Mouse (Mus musculus) right cerebral cortex, adult 18-20 months (tissue): ENCODE measurements around the gene Rai1.

Experiments used
- DNase-seq: peaks from one replicate; pipeline ENCODE4 v3.0.0; 2022; ENCODE audit warnings: mixed read lengths

The Rai1 gene

DNA sequence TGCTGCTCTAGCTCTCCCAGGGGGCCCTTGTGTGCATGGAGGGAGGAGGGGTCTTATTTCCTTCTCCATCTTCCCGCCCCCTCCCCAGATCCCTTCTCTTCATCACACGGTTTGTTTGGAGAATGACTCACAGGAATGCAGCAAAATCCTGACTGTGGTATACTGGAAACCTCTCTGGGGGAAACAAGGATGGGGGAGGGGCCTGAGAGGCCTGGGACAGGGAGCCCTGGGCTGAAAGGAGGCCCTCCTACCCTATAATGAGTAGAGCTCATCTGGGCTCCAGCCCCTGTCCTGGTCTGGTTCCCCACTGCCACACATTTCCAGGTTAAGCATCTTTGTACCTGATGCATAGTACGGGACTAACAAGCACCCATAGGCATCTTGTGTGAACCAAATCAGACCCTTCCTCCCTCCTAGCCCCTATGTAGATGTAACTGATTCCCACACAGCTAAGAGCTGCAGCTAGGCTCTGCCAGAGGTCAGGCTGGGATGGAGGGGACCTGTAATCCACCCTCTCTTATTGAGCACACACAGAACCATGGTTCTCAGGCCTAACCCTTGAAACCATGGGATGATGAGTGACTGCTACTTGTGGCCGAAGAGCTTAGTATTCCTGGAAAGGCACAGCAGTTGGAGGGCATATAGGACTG, 23.2 kb downstream of the Rai1 start:
- DNase-seq: no peak

DNA sequence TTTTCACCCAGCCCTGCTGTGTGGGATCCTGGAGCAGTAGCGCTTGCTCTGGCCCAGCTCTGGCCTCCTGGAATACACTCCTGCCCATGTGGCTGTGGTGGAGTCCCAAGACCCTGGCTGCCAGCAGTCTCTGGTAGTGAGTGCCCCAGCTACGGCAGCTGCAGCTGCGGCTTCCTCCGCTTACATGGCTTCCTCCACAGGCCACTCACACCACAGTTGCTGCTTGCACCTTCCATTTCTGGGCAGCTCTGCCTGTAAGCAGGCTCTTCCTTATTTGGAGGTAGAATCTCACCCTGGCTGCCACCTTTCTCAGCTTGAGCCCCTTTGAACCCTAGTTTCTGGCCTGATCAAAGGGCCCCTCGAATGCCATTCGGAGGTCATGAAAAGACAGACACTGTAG, 25.7 kb downstream of the Rai1 start:
- DNase-seq: no peak

DNA sequence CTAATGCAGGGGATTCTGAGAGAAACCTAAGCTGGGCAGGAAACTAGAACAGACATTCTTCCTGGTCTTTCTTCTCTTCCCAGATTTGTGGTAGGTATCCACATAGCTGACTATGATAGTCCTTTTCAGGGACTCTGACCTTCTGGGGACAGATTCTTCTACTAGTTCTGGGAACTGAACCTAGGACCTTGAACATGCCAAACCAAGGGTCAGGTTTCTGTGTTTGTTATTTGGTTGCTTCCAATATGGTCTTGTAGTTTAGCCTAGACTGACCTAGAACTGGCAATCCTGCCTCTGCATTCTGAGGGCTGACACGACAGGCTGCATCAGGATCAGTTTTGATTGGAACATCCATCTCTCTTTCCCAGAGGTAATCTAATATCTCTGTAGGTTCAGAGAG, 27.2 kb downstream of the Rai1 start:
- no peak for DNase-seq

DNA sequence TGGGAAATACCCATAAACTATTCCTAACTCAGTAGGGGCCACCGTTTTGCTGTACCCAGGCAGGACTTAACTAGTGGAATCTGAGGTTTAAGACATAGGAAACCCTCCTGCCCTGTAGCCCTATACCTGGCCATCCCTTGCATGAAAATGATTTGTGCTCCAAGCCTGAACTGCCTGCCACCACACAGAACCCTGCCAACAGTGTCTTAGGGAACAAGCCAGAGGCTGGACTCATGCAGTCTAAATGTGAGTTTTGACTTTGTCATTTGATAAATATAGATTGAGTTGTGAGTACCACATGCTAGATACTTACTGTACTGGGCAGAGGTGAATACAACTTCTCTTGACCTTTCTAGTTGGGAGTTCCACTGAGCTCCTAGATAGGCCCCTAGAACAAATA, 31.7 kb downstream of the Rai1 start:
- DNase-seq: no peak

DNA sequence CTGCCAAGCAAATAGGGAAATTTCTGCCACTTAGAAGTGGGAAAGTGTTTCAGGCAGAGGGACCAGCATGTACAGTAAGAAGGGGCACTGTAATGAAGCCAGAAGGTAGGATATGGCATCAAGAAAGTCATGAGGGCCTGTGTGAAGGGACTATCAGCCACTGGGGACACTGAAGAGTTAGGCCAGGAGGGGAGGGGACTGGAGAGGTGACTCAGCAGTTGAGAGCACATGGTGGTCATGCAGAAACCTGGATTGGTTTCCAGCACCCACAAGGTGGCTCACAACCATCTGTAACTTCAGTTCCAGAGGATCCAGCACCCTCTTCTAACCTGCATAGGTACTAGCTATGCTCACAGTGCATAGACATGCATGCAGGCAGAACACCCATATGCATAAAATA, 32.4 kb downstream of the Rai1 start:
- no peak for DNase-seq

DNA sequence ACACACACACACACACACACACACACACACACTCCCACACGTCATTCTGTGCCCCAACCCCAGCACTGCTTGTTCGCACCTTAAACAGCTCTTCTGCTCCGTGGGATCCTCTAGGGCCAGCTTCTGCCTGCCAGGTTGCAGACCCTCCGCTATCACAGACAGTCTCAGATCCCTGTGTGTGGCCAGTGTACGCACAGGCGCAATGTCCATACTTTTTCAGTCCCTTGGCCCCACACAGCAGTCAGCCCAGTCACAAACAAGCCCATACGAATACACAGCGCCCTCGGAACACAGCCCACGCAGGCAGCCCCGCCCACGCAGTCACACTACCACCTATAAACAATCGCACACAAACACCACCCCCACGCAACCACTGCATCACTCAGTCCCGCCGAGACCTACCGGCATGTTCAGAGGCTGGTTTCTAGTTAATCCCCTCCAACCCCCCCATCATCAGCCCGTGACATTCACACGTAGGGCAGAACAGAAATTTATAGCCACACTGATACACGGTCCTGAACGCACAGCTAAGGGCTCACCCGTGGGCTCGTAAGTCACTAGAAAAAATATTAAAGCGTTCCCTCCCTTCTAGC, 34.4 kb downstream of the Rai1 start:
- peak; percentile 66 for DNase-seq

DNA sequence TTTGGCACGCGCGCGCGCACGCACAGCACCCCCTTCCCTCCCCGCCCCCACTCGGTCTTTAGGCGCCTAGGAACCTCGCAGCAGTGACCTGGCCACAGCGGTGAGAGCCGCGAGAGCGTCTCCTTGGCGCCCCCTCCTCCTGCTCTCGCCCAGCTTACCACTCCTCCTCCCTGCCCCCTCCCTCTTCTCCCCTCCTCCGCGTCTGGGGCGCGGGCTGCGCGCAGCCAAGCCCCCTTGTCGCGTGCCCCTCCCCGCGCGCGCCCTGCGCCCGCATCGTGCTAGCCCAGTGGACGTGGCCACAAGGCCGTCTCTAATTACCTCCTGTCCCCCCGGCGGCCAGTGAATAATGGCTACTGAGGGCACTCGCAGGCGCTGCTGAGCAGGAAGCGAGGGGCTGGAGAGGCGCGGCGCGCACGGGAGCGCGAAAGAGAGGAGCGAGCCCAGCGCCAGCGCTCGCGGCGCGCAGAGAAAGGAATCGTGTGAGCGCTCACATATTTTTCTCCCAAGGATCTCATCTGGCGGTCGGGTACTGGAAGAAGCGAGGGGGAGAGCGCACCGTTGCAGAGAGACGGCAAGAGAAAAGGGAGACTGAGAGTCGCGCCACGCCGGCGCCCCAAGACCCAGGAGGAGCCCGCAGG, 35.0 kb downstream of the Rai1 start:
- peak; percentile 61 for DNase-seq

DNA sequence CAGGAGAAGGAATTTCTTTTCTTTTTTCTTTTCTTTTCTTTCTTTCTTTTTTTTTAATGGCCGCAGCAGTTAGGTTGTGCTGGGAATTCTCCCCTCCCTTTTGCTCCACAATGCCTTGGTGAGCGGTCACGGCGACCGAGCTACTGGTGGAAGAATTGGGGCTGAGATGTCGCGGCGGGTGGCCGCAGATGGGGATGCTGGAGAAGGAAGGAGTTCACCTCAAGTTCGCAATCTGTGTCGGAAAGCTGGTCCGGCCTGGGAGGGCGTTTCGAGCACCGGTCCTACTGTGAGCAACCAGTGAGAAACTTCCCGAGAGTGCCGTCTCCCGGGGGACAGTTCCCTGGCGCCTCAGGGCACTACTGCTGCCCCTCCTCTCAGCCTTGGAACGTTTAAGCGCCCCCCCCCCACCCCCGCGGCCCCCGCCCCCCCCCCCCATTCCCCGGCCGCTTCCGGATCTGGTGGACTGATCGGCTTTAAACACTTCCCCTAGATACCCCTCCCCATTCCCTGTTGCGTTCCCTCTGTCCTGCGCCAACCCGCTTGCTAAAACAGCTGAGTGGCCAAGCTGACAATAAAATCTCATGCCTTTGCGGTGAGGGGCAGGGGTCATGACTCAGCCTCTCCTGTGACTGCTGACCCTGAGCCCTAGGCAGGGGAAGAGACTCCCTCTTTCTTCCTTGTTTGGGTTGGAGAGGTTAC, 35.9 kb downstream of the Rai1 start:
- DNase-seq: no peak

DNA sequence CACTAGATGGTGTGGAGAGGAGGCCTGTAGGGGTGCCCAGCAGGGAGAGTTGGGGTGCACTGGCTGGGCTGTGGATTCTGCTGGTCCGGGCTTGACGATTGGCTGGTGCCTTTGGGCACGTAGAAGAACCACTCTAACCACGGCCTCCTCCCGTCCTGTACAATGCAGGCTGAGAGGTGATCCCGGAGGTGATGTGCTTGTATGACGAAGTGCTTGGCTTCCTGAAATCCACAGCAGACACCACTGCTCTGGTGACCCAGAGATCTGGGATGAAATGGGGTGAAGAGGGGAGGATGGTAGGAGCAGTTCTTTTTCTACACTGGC, 36.4 kb downstream of the Rai1 start:
- DNase-seq: no peak

DNA sequence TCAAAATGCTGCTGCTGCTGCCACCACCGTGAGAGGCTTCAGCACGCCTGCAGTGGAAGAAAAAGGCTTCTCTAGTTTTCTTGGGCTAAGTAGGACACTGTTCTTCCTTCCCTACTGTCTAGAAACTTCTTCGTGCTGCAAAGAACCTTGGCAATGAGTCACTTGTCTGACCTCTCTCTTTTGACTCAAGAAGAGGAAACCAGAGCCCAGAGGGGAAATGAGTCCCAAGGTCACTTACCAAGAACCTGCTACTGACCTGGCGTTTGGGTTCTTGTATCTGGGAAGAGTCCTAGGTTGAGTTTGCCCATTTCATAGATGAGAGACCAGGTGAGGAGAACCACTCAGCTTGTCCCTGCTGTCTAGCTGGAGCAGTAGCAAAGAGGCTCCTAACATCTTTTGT, 38.3 kb downstream of the Rai1 start:
- DNase-seq: no peak

DNA sequence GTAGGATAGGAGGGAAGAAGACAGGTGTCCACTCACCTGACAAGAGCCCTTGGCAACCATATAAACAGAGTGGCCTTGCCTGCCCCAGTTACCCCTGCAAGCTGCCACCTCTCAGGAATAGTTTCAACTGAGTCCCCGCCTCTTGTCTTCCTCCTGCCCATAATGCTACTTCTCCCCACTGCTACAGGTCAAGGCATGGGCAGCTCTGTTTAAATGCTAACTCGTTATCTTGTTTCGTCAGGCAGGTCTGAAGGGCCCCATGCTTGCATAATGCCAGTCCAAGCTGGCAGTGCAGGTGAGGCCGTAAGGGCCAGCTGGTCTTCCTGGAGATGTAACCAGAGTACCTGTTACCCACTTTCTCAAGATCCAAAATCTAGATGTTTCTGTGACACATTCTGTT, 41.4 kb downstream of the Rai1 start:
- no peak for DNase-seq

DNA sequence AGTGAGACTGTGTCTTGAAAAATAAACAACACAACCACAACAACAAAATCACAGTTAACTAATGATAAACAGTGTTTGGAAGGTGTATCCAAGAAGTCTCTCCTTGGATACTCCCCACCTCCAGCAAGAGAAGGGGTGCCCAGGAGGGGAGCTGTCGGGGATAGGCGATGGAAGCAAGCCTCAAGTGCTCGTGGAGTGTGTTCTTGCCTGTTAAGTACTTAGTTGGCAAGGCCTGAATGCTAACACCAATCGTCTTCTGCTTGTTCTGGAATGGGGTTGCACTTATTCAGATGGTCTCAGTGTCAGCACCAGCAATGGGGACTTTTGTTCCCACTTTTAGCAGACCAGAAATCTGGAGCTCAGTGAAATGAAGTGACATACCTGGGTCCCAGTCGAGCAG, 43.8 kb downstream of the Rai1 start:
- no peak for DNase-seq

DNA sequence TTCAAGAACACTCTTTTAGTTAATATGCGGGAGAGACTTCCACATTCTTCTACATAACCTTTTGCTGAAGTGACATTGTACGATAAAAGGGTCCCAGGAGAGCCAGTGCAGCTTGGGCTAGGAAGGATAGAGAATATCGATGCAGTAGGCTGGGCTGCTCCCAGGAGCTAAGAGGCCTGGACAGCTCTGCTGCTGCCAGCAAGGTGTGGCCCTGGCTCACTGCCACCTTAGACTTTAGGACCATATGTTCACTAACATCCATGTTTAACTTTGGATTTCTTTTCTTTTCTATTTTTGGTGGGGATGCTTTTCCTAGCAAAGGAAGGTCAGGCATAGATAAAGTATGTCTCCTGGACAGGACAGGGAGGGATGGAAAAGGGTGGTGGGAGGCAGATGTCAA, 44.3 kb downstream of the Rai1 start:
- DNase-seq: no peak

DNA sequence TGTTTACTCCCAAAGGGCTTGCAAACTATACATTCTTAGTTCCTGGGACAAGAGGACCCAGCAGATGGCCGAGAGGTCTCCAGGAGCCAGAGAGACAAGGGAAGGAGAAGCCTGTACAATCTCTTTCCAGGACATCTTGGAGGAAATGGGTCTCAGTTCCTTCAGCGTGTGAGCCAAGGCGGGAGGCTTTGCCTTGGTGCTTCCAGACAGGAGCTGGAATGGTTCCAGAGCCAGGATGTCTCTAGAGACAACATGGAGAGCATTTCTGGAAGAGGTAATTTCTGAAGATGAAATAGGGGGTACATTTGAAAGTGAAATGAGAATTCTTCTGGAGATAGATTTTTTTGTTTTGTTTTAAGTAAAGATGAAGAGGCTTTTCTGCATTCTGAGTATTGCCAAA, 45.9 kb downstream of the Rai1 start:
- DNase-seq: no peak

DNA sequence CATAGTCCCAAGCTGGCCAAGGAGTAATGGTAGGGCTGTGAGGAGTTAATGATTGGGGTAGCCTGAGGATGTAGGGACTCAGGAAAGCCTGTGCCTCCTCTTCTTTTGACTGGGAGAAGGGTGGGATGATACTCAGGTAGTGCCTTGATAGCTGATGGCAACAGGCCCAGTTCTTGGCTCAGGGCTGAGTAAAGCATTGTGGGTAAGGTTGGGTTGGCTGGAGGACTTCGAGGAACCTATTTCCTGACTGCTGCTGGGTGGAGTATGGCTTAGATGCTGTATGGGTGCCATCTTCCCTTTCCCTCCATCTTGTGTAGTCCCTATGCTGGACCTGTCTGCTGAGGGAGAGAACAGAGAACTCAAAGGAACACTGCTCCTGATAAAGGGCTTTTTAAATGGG, 47.5 kb downstream of the Rai1 start:
- no peak for DNase-seq

DNA sequence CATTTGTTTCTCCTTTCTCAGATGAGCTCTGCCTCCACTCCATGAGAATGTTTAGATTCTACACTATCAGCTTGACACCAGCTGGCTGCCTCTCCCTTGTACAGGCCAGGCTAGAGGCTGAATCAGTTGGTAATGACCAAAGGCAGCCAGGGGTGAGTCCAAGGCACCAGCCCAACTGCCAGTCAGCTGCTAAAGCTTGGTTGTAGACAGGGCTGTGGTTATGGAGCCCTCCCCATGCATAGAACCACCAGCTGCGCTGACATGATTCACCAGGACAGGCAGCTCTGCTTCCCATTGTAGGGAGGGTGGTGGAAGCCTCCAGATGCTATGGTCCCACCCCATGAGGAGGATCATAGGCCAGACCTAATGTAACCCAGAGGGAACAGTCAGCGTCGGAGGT, 49.1 kb downstream of the Rai1 start:
- no peak for DNase-seq

DNA sequence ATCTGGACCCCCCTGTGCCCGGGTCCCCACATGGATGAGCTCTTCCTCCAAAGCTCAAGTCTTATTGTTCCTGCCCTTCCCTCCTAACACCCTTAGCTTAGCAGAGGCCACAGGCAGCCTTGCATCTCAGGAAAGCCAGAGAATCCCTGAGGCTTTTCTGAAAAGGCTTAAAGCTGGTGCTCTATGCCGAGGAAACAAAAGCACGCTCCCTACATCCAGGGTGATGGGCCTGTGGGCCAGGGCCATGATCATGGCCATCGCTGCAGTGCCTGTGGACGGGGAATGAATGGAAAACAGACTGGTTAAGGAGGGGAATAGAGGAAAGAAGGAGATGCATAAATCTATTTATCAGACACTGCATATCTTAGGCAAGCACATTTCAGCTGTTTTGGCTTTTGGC, 50.9 kb downstream of the Rai1 start:
- DNase-seq: no peak

DNA sequence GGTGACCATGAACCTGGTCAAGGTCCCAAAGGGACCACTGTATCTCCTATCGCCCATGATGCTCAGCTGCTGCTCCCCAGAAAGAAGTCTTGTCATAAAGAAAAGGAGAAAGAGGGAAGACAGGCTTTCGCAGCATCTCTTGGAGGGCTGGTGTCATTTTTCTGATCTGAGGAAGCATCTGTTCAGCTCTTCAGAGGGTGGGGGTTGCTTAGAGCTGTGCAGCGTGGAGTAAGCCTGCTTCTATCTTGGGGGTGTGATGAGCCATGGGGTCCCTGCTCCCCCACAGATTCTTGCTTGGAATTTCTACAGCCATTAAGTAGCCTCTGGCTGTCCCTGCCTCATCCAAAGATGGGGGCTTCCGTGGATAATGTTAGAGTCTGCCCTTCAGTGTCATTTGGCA, 53.5 kb downstream of the Rai1 start:
- peak; percentile 40 for DNase-seq

DNA sequence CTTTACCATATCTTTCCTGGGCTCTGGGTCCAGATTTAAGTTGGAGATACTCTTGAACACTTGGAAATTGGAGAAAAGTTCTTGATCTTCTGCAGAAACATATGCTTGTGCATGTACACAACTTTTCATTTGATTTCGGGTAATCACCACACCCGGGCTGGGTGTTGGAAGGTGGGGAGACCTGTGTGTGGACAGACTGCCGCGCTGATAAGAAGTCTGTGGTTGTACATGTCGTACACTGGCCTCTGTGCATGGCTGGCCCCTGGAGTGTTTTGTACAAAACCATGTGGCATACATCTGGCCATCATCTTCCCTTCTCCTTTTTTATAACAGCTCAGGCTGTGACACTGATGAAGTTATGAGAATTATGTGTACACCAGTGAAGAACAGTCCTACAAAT, 55.1 kb downstream of the Rai1 start:
- no peak for DNase-seq

DNA sequence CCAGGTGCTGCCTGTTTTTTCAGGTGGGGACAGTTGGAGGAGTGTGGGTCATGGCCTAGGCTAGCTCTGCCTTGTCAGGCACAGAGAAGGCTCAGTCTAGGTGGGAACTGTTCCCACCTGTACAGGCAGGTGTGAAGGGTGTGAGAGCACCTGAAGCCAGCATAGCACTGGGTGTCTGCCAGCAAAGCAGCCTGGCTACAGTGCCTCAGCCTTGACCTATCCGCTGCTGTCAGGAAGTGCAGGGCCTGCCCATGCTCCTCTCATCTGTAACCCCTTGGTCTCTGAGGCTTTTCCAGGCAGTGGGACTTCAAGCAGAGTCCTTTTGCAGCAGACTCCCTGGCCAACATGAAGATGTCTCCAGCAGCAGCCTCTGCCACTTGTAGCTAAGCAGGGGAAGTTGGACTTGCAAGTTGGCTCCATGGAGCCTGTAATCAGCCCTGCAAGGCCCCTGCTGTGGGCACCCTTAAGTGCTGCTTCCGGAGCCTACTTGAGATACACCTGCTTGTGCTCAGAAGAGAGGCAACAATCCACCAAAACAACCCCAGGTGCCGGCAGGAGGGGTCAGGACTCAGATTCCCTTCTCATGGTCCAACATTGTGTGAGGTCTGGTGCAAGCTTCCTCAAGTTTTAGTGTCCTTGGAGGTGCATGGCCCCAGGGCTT, 55.8 kb downstream of the Rai1 start:
- DNase-seq: no peak

DNA sequence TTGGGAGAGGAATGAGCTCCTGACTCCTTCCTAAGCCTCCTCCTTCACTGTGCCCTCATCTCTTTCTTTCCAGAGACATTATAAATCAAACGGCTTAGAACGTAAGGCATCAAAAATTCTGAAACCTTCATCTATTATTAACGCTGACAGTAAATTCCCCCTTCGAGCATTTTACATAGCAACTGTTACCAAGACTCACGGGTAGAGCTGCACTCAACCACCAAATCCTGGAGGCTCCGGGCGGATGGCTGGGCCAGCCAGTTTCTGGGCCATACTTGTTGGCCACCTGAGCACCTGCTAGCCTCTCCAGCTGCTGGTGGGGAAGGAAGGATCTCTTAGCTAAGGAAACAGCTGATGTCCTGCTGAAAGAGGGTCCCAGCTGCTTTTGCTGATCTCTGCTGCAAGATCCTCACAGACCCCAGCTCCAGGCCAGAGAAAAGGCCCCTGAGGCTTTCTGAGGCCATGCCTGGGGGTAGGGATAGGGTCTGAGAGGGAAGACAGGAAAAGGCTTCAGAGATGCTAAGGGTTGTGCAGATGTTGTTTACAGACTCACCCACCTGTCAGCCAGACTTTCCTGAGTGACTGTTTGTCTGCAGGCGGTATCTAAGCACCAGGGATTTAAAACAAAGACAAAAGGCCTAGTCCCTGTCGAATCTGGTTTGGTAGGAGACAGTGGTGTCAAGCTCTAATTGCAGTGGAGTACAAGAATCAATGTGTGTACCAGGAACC, 56.5 kb downstream of the Rai1 start:
- no peak for DNase-seq

DNA sequence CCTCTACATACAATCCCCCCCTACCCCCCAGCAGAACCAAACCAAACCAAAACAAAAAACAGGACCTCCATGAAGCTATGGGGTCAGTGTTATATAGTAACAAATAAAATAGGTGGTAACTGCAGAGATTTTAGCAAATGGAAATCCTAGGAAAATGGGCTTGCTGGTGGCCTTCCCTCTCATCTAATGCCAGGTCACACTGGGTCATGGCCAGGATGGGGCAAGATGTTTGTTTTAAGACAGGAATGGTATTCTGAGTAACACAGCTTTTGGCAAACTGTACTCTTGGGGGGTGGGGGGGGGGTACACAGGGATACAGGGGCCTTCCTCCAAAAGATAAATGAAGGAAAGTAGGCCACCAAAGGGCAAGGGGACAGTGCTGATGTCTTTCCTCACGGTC, 57.7 kb downstream of the Rai1 start:
- no peak for DNase-seq

DNA sequence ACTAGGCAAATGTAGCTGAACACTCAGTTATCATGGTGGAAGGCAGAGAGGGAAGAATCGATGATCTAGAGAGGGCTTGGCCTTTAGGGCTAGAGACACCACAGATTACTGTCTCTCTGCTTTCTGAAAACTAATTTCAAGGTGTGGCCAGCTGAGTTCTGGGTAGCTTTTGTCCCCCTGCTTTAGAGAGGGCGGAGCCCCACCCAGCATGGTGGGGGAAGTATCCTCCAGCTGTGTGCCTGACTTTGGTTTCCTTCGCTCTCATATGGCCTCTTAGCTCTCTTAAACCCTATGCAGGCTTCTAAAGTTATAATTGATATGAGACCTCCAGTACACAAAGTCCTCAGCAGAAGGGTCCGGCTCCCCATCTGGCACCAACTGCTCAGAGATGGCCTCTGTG, 58.5 kb downstream of the Rai1 start:
- no peak for DNase-seq
